Mouse (Mus musculus) embryo, embryonic 11.5 days (tissue): ENCODE results near the gene Spop.
"Not testable (repeated sequence)": the region's sequence is repeated elsewhere in the genome, so short reads cannot be mapped to it uniquely, and the experiment has no call there.

Experiments used
- DNase-seq: peaks from one replicate; pipeline ENCODE4 v3.0.0-alpha.2; 2012; ENCODE audit warnings: low read depth, low spot score

Gene Spop

DNA sequence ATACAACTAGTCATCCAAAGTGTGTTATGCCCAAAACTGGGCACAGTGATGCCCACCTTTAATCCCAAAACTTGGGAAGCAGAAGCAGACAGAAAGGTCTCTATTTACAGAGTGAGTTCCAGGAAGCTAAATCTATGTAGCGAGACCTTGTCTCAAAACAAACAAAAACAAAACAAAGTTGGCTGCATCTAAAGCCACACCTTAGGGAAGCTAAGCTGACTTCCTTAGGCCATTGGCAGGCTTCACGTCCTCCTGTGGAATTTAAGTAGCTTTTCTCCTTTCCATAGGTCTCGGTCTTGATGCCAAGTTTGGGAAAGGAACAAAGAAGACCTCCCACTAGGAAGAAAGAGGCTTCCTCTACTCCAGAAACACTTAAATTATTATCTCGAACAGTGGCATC, 22.7 kb upstream of the Spop start:
- DNase-seq: no peak

DNA sequence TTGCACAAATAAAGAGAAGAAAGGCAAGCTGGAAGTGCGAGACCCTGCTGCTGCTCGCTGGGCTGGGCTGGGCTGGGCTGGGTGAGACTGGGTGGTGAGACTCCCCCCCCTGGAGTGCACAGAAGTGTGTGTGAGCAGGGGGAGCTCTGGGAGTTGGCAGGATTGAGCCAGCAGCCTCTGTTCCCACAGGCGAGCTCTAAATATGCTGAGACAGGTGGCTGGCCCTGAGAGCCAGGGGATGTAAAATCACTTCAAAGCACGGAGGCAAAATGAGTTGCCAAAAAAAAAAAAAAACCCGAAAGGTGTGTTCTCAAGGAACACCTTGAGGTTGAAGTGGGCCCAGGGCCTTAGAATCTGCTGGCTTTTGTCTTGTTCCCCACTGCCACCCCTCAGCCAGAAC, 22.1 kb upstream of the Spop start:
- no peak for DNase-seq

DNA sequence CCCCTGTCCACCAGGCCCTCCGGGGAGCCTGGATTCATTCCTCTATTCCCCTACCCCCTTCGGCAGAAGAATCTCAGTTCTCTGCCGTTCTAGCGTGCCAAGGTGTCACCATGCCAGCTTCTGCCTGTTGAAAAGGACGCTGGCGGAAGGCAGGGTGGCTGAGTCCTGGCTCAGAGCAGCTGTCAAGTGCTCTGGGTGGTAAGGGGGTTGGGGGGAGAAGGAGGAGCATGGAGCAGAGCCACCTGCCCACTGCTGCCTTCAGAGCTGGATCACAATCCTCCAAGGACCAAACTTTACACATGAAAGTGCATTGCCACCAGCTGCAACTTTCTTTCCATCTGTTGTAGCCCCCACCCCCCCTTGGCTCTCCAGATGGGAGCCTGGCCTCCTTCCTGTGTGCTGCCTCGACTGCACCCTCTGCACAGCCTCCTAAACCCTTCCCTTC, 21.6 kb upstream of the Spop start:
- DNase-seq: no peak

DNA sequence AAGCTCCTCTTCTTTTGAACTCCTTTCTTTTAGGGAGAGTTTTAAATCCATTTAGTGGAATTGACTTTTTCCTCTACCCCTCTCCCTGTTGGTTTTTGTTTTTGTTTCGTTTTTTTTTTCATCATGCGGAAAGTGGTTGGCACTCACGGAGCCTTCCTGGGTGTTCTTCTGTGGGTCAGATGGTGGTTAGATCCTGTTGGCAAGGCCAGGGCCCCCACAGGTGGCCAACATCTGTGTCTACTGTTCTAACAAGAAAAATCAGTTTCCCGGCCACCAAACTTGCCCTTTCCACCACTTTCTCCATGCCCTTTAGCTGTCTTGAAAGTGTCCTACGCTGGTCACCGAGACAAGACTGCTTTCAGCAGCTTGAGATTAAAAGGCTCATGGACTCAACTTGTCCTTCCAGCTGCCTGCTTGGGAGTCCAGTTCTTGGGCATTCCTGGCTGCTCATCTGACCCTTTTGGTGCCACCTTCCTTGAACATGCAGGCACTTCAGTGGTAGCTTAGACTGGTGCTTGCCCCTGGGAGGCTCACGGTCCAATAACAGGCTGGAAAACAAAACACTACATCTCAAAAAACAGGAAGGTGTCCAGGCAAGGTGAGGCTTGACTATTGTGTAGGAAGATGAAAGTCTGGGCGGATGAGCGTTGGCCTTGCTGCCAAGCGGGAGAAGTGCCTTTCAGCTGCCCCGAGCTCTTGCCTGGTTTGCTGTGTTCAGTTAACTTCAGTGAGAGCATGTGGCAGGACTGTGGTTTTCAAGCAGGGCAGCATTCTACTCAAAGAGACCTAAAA, 21.0 kb upstream of the Spop start:
- DNase-seq: no peak

DNA sequence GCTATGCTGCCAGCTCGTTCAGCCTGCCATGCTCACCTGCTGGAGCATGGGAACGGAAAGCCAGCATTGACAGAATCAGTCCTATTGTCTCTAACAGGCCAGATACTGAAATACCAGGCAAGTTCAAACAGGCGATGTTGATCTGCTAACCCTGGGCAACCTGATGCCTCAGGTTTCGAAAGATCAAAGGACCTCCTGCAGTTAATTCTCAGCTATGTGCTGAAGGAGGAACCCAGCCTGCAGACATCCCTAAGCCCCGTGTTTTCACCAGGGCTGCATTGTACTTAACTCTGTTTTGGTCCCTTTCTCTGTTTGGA, 20.4 kb upstream of the Spop start:
- no peak for DNase-seq

DNA sequence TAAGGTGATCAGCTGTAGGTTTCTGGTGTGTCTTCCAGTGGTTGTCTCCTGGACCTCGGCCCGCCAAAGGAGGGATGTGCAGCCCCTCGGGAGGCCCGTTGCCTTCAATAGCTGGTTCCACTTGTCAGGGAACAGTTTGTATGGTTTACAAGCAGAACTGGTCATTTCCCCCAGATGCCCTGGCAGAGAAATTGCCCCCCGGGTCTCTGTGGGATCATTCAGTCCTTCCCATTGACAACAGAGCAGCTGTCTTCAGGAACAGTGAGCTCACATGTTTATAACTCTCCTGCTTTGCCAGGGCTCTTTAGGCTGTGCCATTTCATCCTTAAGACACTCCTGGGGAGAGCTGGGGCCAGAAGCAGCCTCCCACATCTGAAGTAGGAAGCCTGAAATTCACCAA, 19.8 kb upstream of the Spop start:
- DNase-seq: no peak

DNA sequence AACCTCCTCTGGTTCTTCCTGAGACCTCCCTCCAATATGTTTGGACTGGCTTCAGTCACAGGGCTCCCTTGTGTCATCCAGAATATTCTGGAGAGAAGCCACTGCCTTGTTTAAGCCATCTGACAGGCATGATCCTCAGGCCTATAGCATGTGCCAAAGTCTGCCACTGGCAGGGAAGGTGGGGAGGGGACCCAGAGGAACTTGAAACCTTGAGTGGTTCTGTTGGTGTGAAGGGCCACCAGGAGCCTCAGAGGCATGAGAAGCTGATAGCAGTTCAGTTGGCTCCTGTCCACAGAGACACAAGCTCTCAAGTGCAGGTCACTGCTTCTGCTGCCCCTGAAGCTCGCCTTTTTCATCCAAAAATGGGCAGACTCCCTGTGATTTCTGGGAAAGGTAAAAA, 17.3 kb upstream of the Spop start:
- DNase-seq: no peak

DNA sequence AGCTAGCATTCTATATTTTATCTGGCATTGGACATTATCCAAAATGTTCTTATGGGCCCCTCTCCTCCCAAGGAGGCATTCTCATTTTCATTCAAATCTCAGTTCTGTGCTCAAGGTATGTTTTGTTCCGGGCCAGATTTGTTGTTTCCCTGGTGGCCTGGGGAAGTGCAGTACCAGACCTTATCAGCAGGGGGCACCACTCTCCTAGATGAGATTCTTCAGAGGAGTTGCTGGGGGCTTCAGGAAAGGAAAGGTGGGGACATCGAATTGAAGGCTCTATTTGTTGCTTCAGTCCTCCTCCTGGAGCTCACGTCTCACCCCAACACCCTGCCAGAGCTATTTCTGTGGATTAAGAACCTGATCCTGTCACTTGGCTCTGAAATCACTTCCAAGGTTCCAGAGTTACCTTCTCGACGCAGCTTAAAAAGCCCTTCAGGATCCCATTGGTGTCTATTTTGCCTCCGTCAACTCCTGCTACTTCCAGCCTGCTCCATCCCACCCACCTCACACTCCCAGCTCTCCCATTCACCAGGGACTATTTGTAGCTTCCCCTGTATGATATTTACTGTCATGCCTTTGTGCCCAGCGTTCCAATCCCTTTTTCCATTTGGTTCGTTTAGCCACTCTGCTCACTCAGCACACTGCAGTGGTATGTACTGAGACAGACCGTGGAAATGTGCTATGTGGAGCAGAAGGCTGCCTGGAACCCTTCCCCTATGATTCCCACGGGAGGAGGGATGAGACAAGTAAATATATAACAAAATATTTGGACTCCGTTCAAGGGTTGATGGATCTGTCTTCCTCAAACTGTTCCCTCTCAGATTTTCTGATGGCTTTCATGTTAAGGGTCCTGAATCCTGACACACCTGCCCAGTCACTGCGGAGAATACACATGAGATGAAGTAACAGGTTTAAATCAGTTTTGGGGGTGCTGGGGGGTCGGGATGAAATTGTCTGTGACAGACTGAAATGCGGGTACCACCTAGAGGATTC, 15.7 kb upstream of the Spop start:
- peak; percentile 51 for DNase-seq

DNA sequence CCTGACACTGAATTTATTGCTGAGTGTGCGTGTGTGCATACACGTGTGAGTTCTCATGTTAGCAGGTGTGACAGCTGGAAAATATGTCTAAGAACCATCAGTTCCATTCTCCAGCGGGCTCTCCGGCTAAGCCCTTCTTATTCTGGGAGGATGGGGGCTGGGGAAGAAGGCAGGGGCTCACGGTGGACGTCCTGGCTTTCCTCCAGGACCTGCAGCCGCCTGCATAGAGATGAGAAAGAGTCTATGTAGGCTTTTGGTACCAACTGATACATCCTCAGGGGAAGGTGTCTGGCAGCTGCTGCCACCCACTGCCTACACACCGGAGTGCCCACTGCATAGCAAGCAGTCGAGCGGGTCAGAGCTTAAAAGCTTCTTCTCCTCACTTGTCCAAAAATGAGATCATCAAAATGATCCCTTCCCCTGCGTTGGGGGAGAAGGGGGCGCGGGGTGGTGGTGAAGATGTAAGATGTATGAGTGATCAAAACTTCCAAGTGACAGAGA, 14.3 kb upstream of the Spop start:
- DNase-seq: no peak

DNA sequence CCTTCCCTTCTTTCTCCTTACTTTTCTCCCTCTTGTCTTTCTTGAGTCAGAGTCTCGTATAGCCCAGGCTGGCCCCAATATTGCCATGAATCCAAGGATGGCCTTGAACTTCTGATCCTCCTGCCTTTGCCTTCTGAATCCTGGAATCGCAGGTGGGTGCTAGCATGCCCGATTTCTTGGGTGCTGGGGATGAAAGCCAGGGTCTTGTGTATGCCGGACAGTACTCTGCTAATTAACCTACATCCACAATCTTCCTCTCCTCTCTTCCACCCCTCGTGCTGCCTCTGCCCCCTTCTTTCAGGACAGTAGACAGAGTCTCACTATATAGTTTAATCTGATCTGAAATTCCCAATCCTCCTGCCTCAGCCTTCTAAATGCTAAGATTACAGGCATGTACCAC, 12.3 kb upstream of the Spop start:
- no peak for DNase-seq

DNA sequence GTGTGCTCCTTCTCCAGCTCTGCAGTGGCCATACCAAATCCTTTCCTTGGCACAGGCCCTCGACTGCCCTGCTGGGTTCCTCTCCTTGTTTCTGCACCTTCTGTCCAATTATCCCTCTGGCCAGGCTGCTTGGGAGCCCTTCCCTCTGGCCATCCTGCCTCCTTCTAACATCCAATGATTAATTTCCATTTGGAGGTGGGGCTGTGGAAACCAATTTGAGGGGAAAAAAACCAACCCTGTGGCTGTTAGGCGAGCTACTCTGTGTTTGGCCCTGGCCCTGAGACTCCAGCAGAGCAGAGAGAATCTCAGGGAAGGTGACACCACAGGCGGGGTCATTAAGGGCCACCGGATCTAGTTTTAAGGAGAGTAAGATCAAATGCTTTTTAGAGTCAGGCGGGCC, 11.7 kb upstream of the Spop start:
- no peak for DNase-seq

DNA sequence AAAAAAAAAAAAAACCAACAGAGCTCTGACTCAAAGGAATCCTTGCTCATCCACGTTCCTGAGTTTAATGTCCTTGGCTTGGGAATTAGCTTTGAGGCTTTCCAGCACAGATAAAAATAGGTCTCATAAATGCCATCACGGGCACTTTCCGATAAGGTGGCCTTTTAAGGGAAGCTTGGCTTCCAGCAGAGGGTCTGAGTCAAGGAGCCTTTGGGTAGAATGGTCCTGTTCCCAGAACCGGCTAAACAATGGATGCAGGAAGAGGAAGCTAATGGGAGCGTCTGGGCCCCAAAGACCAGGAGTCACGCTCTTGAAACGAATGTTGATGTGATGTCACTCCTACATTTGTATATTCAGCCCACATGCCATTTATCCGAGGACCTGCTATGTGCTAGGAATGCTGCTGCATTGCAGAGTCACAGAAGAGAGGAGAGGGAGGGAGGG, 11.2 kb upstream of the Spop start:
- no peak for DNase-seq

DNA sequence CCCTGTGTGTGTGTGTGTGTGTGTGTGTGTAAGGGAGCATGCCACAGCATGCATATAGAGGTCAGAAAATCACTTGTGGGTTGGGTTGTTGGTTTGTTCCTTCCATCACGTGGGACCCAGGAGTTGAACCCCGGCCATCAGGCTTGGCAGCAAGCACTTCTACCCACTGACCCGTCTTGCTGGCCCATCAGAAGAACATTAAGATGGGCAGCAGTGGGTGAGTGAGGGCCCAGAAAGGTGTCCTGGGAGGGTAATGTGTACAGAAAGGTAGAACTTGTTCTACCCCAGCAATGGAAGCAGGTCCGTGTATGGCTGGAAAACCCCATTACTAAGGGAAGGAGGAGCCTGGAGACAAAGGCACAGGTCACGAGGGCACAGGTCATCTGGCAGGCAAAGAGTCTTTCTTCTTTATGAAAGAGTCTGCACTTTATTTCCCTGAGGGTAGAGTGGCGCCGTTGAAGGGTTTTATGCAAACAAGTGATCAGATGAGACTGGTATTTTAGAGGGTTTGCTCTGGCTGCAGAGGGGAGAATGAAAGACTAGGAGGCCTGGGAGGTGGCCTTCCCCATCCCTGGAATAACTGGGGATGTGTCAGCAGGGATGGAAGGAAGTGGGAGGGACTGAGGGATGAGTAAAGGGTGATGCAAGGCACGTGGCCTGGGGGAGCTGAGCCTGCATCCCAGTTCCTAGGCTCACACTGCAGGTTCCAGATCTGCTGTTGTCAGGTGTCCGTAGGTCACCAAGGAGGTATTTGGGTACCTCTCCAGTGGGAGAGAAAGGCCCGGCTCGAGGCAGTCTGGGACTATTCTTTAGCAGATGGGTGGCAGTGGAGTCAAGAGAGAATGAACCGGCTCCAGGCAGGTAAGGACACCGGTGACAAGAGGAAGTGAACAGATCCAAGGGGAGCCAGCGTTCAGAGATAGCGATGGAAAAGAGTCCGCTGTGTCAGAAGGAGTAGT, 10.2 kb upstream of the Spop start:
- no peak for DNase-seq

DNA sequence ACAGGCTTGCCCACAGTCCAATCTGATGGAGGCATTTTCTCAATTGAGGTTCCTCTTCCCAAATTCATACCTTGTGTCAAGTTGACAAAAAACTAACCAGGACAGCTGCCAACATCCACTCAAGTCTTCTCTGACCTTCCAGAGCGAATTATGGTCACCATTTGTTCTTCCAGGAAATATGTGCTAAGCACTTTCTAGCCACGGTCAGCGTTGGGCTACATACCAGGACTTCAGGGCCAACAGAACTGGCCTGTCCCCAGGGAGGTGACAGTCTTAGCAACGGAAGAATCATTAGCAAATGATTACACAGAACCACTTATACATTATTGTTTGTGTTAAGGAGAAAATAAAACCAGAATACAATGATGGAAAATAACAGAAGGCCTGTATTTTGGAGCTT, 8.1 kb upstream of the Spop start:
- no peak for DNase-seq

DNA sequence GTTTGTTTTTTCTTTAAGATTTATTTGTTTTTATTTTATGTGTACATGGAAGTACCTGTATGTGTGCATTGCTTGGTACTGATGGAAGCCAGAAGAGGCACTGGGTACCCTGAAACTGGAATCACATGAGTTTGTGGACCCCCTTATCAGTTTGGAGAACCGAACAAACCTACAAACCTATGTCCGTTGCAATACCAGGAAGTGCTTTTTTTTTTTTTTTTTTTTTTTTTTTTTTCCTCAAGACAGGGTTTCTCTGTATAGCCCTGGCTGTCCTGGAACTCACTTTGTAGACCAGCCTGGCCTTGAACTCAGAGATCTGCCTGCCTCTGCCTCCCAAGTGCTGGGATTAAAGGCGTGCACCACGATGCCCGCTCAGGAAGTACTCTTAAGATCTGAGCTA, 7.5 kb upstream of the Spop start:
- DNase-seq: not testable (repeated sequence)

DNA sequence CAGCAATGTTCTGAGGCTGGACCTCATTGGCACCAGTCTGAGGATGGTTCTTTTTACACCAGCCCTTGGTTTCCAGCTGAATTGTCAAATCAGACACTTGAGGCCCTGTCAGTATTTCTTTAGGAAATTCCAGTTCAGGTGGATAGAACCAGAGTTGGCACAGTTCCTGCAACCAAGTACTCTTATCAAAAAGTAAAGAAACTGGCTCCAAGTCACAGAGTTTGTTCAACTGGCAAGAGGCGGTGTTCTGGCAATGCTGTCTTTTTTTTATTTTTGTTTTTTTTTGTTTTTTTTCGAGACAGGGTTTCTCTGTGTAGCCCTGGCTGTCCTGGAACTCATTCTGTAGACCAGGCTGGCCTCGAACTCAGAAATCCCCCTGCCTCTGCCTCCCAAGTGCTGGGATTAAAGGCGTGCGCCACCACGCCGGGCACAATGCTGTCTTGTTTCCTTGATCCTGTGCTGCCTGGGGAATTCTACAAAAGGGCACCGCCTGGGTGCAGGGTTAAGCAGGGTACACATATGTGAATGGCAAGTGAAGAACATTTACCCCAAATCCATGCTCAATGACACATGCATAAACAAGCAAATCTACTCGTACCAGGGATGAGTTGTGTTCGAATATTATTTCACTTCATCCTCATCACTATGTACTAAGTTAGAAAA, 4.3 kb upstream of the Spop start:
- DNase-seq: no peak

DNA sequence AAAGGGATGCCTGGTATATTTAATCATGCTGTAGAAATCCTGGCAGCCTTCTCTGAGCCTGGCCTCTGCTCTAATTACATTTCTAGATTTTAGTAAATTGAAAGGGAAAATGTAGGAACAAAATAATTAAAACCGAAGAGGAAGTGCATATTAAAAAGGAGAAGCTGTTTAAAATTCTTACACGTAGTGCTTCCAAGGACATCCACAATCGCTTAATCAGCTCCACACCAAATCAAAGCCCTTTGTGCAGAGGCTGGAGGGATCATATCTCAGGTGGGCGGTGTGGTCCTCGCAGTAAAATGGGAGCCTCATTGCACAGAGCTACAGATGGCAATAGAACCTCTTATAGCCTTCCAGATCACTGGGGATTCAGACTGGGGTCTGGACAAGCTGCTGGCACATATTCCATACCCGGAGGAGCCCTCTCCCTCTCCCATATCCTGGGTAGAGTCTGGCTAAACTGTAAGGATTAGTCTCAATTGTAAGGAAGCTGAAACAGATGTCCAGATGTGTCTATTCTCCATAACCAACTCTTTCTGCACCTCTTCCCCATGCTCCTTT, 2.3 kb upstream of the Spop start:
- DNase-seq: no peak

DNA sequence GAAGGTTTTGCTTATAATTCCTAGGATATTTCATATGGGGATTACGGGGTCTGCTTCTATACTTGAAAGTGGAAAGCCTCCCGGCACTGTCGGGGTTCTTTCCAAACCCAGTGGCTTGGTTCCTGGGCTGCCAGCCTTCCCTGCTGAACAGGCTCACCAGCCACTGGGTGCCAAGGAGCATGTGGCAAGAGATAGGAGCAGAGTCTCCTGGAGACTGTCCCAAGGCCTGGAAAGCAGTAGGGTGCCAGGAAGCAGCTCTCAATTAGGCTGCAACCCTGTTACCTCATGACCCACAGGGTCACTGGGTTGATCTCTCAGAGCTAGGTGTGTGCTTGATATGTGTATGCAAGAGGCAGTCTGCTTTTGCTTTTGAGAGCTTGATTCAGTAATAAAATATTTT, 1.3 kb upstream of the Spop start:
- DNase-seq: no peak

DNA sequence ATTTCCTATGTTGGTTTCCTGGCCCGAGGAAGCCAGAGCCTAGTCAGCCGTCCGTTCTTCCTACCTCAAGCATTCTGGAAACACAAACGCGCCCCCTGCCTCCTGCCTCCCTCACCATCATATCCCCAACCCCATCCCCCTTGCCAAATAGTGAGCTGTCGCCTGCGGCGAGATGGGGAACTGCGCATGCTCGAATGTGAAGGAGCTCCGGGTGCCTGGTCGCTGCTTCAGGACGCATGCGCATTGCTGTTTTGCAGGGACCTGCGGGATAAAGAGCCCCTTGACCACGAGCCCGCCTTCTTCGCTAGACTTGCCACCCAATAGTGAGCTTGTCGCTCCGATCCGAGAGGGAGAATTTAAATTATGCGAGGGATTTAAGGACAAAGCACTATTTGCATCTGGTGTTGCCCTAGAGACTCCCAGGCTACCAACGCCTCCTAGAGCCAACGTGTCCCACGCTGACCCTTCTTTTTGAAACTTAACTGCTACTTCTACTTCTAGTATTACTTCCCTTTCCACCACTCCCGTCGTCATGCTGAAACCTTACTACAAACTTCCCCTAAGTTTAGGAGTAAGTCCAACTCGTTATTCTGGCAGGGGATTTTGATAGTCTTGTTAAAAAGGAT, 769 bp downstream of the Spop start:
- DNase-seq: peak; percentile 99

DNA sequence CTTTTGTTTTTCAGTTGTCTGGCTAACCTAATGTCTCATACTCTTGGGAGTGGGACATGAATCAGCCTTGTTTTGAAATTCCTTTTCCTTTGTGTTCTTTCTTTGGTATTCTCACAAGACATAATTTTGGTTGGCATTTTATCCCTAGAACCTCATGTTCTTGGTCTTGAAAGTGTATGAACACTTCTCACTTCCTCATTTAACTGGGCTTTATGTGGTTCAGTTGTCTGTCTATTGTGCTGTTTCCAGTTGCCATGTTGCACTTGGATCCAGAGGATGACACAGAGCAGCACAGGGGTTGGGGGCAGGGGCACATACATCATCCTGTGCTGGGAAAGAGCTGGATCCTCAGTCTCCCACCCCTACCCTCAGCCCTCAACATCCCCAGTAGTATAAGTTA, 2.1 kb downstream of the Spop start:
- DNase-seq: no peak
